Mouse (Mus musculus) heart, embryonic 14.5 days (tissue): ENCODE data around the gene Lhx9. TPM values are rescaled to one million over a fixed set of nuclear protein-coding genes. Genes with fewer than 3 reads are reported as not detected.

Experiments
- ATAC-seq: fragments of 200-750 bp; cut with Nextera tagmentation; 2 replicates; pipeline ENCODE4 v1.8.0; 2017; ENCODE audit warnings: low read depth, moderate TSS enrichment; ENCODE audit not compliant: insufficient number of reproducible peaks, insufficient read depth, low FRiP score
- H3K27ac ChIP-seq, 2 experiments: fragments of 200-500 bp in 1 of 2; fragments of 300-500 bp in 1 of 2; sonication (generic) in 1 of 2; replicated peaks in 1 of 2; 2 replicates each; pipeline ENCODE4 v1.5.1; 2012 to 2014; ENCODE audit warnings: low read depth in 2 of 2, low read length in 2 of 2, control low read depth in 1 of 2, mild to moderate bottlenecking in 1 of 2, mixed read lengths in 1 of 2; ENCODE audit not compliant: control insufficient read depth in 1 of 2, insufficient read depth in 1 of 2
- H3K27me3 ChIP-seq: fragments of 300-500 bp; sonication (generic); 2 replicates; pipeline ENCODE4 v1.6.1; 2014; ENCODE audit warnings: mild to moderate bottlenecking, low read length, control low read depth; ENCODE audit not compliant: control insufficient read depth, insufficient read depth
- H3K36me3 ChIP-seq: fragments of 300-500 bp; sonication (generic); 2 replicates; pipeline ENCODE4 v1.6.1; 2014; ENCODE audit warnings: mild to moderate bottlenecking, control low read depth, low read length, mixed read lengths; ENCODE audit not compliant: control insufficient read depth, insufficient read depth
- H3K4me1 ChIP-seq, 2 experiments: fragments of 200-500 bp in 1 of 2; fragments of 300-500 bp in 1 of 2; sonication (generic) in 1 of 2; 2 replicates each; pipeline ENCODE4 v1.6.1; 2012 to 2014; ENCODE audit warnings: low read length in 2 of 2, control low read depth in 1 of 2, mixed read lengths in 1 of 2; ENCODE audit not compliant: control insufficient read depth in 2 of 2, insufficient read depth in 2 of 2
- H3K4me2 ChIP-seq: fragments of 300-500 bp; sonication (generic); 2 replicates; pipeline ENCODE4 v1.6.1; 2014; ENCODE audit warnings: mild to moderate bottlenecking, low read length
- H3K4me3 ChIP-seq, 2 experiments: fragments of 200-500 bp in 1 of 2; fragments of 300-500 bp in 1 of 2; sonication (generic) in 1 of 2; 2 replicates each; pipeline ENCODE4 v1.5.1; 2012 to 2014; ENCODE audit warnings: low read length in 2 of 2, mild to moderate bottlenecking in 2 of 2, control low read depth in 1 of 2, low read depth in 1 of 2, moderate library complexity in 1 of 2; ENCODE audit not compliant: control insufficient read depth in 1 of 2, insufficient read depth in 1 of 2
- H3K9ac ChIP-seq: fragments of 300-500 bp; sonication (generic); 2 replicates; pipeline ENCODE4 v1.6.1; 2014; ENCODE audit warnings: mild to moderate bottlenecking, low read length
- H3K9me3 ChIP-seq: fragments of 300-500 bp; sonication (generic); 2 replicates; pipeline ENCODE4 v1.6.1; 2016; ENCODE audit warnings: low read length, control low read depth; ENCODE audit not compliant: control insufficient read depth
- WGBS: fragments of 180-500 bp; shearing (Covaris S2); extraction: QIAGEN DNeasy Blood & Tissue Kit; methylation state at CpG from one replicate; pipeline ENCODE4 v1.1.7; 2014; 5-methylcytosine and 5-hydroxymethylcytosine counted together
- polyA plus RNA-seq: library from polyadenylated mRNA; unstranded; fragments of >200 nt; fragmentation: Nextera tagmentation; extraction: Ambion mirVana; gene quantifications from 2 replicates; pipeline ENCODE4 v1.2.1, GENCODE M21; 2014

The Lhx9 gene
- polyA plus RNA-seq, 1 experiment from 2014 or later = 0.32 TPM

GRCm38 (mm10) chr1:138801296-138801695 is 47.1 kb downstream of the Lhx9 start:
- no peak overlapping the region for H3K4me3 ChIP-seq
- no peak overlapping the region for H3K9ac ChIP-seq
- ATAC-seq = no peak
- H3K9me3 ChIP-seq = no peaks in the 10 kb centered on the region
- no peaks in the 10 kb centered on the region for H3K4me1 ChIP-seq
- H3K36me3 ChIP-seq = no peaks in the 10 kb centered on the region
- 61% methylated on average over 3 of the region's 3 CpGs for WGBS
- no peaks in the 10 kb centered on the region for H3K27me3 ChIP-seq
- no peak overlapping the region for H3K27ac ChIP-seq
- no peak overlapping the region for H3K4me2 ChIP-seq

GRCm38 (mm10) chr1:138799692-138800314 is 48.6 kb downstream of the Lhx9 start:
- Histone ChIP-seq H3K4me1 (no peaks in the 10 kb centered on the region), H3K27me3 (no peaks in the 10 kb centered on the region), H3K4me3 (no peak overlapping the region), H3K4me2 (no peak overlapping the region), H3K9me3 (no peaks in the 10 kb centered on the region), H3K36me3 (no peaks in the 10 kb centered on the region), H3K9ac (no peak overlapping the region), H3K27ac (no peak overlapping the region)
- no peak for ATAC-seq

GRCm38 (mm10) chr1:138798110-138798509 is 50.3 kb downstream of the Lhx9 start:
- Histone ChIP-seq H3K36me3 (no peaks in the 10 kb centered on the region), H3K27me3 (no peaks in the 10 kb centered on the region), H3K4me3 (no peak overlapping the region), H3K4me1 (no peaks in the 10 kb centered on the region), H3K4me2 (no peak overlapping the region), H3K9ac (no peak overlapping the region), H3K9me3 (no peaks in the 10 kb centered on the region), H3K27ac (no peak overlapping the region)
- 81% methylated on average over 5 of the region's 5 CpGs for WGBS
- no peak for ATAC-seq

GRCm38 (mm10) chr1:138785856-138786255 is 62.5 kb downstream of the Lhx9 start:
- H3K27me3 ChIP-seq = no peaks in the 10 kb centered on the region
- H3K9ac ChIP-seq = no peak overlapping the region
- H3K4me1 ChIP-seq = peaks cover 2 to 4% of the 10 kb centered on the region in 2 experiments; a peak in 2 of 4 replicates
- no peaks in the 10 kb centered on the region for H3K9me3 ChIP-seq
- H3K36me3 ChIP-seq = no peaks in the 10 kb centered on the region
- H3K4me3 ChIP-seq = no peak overlapping the region
- no peak for ATAC-seq
- H3K27ac ChIP-seq = no peak overlapping the region
- WGBS = 56% methylated on average over 10 of the region's 10 CpGs
- H3K4me2 ChIP-seq = no peak overlapping the region

- H3K36me3 ChIP-seq = no peaks in the 10 kb centered on the region
- H3K4me2 ChIP-seq = no peak overlapping the region
- no peak overlapping the region for H3K4me3 ChIP-seq
- H3K27ac ChIP-seq = no peak overlapping the region
- no peaks in the 10 kb centered on the region for H3K9me3 ChIP-seq
- peaks cover 2 to 4% of the 10 kb centered on the region in 2 experiments; a peak in 2 of 4 replicates for H3K4me1 ChIP-seq
- WGBS = 66% methylated on average over 5 of the region's 5 CpGs
- H3K27me3 ChIP-seq = no peaks in the 10 kb centered on the region
- no peak overlapping the region for H3K9ac ChIP-seq
- no peak for ATAC-seq
Measured at GRCm38 (mm10) chr1:138784019-138784418, 64.4 kb downstream of the Lhx9 start.

Other genes with a start within 250 kb of the Lhx9 start
- gene Nek7, start 228.4 kb downstream of the Lhx9 start, polyA plus RNA-seq = 59.8 and 60.4 TPM in 2 replicates
- gene 2310009B15Rik, start 8.3 kb upstream of the Lhx9 start, polyA plus RNA-seq = 30.5 and 40.3 TPM in 2 replicates
- gene Dennd1b, start 114.9 kb upstream of the Lhx9 start, polyA plus RNA-seq = 16.8 and 18.6 TPM in 2 replicates